Mouse (Mus musculus) retina, adult 2 months (tissue): ENCODE measurements around the gene E2f2.
A peak's percentile ranks its signal among the peaks of the same experiment; 100 is the strongest.

Experiments used
- DNase-seq: peaks from one replicate; pipeline ENCODE4 v3.0.0-alpha.2; 2012; ENCODE audit warnings: low read depth, low spot score

The E2f2 gene

DNA sequence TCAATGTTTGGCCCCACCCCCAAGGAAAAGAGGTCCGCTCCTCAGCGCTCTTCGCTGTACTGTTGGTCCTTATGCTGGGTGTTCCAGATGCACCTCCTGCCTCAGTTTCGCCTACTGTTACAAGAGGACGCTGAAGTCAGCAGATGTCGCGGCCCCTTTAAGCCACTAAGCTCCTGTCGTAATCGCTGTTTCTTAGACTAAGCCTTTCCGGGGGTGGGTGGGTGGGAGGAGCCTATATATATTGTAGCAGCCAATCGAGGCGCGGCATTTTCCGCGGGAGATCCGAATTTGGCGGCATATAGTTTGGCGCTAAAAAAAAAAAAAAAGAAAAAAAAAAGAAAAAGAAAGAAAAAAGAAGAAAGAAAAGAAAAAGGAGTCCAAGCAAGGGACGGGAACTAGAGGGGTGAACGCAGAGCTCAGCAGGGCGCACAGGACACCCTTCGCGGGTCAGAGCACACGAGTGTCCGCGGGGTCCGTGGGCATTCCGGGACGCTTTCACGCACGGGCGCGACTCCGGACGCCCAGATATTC is at the start of gene E2f2:
TSS of gene E2f2 (plus strand) at position 384 of the 531 bp plus-strand sequence.
- DNase-seq = peak; percentile 55

DNA sequence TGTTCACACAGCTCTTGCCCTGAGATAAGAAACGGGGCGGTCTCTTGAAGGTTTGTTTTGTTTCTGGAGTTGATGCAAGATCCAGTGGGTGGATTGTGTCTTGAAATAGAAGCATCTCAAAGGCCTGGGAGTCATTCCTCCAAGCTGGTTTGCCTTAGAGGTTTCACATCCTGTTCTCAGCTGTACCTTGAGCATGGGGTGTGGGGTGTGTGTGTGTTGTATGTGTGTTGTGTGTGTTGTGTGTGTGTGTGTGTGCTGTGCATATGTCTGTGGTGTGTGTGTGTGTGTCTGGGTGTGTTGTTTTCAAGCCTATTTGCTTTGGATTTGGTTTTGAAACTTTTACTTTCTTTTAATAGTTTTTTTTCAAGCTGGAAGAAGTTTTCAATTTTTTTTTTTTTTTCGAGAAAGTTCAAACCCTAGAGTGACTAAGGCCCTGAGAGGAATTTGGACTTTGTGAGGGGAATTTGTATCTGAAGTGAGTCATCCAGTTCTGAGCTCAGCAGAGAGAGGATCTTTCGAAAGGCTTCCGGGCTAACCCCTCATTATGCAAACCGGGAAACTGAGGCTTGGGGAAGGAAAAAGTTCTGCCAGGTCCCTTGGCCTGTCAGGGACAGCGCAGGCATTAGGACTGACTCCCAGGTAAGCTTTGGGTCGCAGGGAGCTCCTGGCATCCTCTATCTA is 48.9 kb upstream of the E2f2 start:
- no peak for DNase-seq

DNA sequence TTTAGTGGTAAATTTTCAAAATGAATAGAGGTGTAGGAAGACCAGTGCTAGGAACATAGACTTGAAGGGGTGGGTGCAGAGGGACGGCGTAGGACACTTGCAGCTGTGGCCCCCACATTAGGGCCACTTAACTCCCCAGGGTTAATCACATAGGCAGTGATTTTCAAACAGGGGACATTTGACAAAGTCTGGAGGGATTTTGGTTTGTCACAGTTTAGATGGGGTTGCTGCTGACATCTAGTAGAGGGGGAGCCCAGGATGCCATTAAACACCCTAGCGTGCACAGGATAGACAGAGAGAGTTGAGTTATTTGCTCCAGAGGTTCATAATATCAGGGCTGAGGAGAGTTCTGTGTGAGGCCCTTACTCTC is 48.4 kb upstream of the E2f2 start:
- DNase-seq = no peak

DNA sequence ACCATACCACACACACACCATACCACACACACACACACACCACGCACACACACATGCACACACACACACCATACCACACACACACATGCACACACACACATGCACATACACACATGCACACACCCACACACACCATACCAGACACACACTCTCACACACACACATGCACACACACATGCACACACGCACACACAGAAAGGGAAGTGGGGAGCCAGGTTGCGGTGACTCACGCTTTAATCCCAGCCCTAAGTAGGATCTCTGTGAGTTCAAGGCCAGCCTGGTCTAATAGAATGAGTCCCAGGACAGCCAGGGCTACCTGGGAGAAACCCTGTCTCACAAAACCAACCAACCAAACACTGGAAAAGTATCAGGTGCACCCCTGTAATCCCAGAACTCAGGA is 47.6 kb upstream of the E2f2 start:
- DNase-seq = no peak

DNA sequence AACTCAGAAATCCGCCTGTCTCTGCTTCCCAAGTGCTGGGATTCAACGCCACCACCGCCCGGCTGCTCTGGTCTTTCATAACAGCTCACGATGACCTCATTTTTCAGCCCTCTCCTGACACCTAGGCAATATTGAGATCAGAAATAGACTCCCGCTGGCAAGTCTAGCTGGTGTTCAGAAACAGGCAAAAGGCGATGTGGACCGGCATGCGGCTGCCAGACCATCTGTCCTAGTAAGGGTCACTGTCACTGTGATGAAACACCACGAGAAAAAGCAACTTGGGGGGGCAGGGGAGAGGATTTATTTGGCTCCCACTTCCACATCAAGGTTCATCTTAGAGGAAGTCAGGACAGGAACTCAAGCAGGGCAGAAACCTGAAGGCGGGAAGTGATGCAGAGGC is 46.7 kb upstream of the E2f2 start:
- no peak for DNase-seq

DNA sequence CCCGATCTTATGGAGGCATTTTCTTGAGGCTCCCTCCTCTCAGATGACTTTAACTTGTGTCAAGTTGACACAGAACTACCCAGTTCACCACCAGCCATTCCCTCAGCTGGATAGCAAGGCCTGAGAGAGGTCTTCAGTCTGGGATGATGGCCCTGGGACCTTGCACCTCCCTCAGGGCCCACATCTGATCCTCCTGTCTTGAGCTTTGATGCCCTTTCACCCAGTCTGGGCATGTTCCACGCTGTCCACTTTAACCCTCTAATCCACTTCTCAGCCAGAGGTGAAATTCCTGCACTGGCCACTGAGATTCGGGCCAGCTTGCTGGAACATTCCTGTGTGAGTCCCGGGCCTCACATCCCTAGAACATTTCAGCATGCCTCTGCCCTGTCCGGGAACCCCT is 46.2 kb upstream of the E2f2 start:
- DNase-seq = no peak

DNA sequence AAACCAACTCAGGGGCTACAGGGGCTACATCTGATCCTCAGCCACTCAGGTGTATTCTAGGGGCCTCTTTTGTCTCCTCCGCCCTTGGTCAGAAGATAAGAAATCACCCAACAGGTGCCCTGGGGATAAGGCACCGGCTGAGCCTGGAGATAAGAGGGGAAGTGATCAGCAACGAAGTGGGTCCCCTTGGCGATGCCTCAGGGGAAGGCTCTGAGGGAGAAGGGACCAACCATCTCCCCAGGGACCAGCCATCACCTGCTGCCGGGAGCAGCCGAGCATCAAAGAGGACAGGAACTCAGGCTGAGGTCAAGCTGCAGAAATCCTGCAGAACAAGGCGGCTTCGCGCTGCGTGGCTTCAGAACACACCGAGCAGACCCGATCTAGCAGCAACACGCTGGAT is 44.5 kb upstream of the E2f2 start:
- DNase-seq = no peak

DNA sequence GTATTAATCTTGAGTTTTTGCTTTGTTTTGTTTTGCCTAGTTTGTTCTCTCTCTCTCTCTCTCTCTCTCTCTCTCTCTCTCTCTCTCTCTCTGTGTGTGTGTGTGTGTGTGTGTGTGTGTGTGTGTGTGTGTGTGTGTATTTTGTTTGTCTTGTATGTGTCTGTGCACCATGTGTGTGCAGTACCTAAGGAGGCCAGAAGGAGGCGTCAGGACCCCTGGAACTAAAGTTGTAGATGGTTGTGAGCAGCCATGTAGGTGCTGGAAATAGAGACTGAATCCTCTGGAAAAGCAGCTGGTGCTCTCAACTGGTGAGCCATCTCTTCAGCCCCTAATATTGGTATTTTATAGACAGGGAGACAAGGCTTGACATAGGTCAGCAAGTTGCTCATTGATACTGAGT is 42.4 kb upstream of the E2f2 start:
- DNase-seq = no peak

- DNase-seq = no peak
These were observed 38.4 kb upstream of the E2f2 start for GRCm38 (mm10) chr4:136133801-136134200.

DNA sequence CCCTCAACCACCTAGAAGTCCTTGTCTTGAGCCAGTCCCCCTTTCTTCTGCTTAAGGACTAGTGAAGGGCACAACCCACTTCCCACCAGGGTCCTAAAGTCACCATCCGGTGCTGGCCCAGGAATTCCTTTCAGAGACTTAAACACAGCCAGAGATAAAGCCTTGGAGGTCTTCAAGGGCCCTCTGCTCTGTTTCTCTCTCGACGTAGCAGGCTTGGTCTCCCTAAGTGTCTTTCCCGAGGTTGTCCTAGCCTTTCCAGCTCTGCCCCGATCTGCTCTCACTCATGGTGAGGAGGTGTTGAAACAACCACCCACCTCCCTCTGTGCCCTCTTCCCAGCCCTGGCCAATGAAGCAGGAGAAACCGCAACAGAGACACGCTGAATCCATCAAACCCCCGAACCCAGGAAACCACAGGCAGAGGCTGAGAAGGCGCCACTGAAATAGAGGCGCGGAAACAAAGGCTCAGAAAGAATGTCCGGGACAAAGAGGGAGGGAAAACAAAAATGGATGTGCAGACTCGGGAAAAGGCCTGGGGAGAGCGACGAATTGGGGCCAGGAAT is 37.7 kb upstream of the E2f2 start:
- no peak for DNase-seq

DNA sequence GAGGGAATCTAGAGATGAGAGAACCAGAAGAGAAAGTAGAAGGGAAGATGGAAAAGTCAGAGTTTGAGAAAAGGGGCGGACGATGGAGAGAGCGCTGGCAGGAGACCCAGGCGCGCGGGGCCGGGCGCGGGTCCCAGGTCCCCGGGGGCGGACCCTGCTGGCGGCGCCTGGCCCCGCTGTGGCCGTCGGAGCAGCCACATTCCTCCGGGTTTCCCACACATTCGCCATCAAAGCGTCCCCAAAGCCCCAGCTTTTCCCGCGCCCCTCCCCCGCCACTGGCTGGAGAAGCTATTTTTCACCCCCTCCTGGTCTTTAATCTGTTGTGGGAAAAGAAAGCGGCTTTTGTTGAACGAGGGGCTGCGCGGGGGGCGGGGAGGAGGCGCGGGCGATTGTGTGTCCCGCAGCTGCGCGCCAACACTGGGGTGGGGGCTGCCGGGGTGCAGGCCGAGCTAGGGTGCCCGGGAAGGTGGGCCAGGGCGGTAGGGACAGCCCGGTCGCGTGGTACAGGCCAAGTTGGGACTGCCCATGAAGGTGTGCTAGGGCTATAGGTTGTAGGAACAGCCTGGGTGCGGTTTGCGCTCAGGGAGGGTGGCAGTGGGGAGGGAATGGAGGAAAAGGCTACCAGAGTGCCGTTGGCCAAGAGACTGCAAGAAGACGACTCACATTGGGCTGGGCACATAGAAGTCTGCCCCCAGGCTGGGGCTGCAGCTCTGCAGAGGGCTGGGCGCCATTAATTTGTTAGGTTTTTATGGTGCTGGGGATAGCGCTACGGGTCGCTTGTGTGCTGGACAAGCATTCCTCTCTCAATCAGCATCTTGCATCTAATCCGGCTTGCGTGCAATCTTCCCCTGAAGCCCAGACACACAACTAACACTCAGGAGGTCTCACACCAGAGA is 37.0 kb upstream of the E2f2 start:
- DNase-seq = no peak

DNA sequence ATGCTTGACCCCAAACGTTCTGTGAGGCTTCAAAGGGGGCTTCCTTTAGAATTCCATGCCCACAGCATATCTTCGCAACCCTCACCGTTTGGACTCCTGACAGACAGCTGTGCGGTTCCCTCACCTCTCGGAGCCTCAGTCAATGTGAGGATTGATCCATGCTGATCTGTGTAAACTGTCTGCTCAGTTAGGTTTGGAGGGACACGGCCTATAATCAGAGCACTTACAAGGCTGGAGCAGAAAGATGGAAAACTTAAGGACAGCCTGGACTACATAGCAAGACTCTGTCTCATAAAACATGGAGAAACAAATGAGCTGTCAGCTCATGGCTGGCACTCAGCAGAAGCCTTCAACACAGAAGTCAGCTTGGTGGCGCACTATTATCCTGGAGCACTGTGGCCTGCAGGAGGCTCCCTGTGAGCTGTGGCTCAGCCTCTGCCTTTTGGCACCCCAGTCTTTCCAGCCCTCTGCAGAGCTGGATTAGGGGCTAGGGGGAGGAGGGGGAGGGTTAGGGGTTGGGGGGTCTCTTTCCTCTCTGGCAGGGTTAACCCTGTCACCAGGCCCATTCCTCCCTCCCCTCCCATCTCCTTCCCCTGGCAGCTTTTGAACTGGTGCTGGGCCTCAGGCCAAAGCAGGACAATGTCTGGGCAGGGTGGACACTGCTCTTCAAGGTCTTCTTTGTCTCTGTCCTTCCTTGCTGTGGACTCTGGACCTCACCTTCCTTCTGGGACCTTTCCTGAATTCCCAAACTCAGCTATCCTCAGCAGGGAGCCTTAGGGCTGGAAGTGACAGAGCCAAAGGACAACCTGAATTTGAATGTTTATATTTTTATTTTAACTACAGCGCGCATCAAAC is 36.1 kb upstream of the E2f2 start:
- no peak for DNase-seq

DNA sequence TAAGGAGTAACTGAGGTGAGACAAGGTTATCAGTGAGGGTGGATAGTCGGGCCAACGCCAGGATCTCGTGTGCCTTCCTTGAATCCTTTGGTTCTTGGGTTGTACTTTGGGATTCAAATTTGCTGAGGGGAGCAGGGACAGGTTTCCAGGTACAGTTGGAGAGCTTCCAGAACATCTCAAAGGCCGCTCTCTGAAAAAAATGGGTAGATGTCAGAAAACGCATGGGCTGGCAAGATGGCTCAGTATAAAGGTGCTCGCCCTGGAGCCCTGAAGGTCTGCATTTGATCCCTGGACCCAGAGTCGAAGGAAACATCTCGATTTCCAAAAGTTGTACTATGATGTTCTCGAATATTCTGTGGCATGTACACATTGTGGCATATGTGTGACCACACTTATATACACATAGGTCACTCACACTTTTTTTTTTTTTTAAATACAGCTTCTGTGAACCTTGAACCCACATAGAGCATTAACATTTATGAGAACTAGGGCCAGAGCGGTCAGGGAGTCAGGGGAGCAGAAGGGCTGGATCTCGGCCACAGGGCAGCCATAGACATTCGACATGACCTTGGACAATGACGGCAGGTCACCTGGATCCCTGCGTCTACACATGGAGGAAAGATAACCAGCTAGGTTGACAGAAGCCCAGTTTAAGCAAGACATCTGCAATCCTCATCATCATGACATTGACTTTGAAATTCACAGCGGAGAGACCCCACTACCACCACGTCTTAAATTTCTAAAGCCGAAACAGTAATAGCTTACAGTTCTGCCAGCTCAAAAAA is 32.7 kb upstream of the E2f2 start:
- no peak for DNase-seq

DNA sequence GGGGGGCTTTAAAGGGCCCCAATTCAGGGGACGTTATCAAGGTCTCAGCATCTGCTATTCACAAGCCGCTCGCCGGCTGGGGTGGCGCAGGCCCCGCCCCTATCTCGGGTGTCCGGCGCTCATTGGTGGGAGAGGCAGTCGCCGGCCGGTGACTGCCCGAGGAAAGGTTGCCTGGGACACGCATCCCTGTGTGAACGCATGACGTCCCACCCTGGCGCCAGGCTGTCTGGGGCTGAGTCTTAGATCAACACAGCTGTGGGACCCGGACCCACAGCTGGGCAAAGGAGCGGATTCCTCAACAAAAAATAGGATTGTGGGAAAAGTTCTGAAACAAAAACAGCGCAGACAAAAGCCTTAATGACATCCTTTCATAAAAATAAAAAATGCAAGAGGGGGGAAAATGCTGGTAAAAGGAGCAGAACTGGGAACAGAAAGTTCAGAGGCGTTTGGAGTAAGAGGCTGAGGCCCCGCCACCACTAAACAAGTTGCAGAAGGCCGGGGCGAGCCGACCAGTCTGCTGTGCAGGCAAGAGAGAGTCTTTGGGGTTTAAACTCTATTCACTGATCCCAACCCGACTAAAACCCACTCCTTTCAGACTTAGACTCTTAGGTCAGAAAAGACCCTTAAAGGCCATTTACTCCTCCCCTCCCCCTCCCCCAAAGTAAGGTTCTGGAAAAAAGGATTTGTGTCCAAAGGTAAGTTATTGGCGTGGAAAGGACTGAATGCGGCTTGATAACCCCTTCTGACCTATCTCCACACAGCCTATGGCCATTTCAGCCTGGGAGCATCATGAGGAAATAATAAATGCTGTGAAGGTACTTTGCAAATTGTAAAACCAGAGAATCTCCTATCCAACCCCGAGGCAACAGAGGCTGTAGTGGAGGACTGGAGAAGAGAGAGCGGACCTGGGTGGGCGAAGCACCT is 31.6 kb upstream of the E2f2 start:
- DNase-seq = peak; percentile 38

DNA sequence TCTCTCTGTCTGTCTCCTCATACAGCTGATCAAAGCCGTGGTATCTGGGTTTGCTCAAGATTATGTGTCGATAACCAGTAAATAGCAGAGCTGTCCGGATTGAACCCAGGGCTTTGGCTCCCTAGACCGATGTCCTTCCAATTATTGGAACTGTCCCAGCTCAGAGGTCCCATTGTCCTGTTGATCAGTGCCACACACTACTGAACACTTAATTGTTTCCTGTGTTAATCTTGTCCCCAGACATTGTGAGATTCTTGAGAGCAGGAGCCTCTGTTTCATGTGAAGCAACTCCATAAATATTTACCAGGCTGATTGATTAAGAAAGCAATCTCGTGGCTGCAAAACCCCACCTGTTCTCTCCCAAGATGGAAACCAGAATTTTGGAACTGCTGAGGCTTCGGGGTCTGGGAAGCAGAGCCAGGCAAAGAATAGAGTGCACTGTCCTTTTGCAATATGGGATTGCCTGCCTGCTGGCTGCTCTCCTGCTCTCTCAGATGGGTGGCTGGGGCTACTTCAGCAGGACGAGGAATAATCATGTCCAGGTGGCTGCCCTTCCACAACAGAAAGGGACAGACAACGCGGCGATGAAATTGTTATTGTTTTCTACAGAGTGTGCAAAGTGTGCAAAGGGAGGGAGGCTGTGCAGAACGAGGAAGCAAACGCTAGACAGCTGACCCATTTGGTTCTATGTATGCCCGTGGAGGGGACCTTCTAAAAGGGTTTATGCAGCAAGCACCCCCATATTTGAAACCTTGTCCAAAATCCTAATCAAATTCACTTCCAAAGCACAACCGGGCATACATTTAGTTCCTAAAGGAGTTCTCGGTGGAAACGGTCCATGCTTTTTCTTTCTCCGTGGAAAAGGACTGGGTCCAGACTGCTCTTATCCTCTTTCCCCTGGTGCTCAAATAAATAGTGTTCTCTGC is 29.7 kb upstream of the E2f2 start:
- DNase-seq = no peak

DNA sequence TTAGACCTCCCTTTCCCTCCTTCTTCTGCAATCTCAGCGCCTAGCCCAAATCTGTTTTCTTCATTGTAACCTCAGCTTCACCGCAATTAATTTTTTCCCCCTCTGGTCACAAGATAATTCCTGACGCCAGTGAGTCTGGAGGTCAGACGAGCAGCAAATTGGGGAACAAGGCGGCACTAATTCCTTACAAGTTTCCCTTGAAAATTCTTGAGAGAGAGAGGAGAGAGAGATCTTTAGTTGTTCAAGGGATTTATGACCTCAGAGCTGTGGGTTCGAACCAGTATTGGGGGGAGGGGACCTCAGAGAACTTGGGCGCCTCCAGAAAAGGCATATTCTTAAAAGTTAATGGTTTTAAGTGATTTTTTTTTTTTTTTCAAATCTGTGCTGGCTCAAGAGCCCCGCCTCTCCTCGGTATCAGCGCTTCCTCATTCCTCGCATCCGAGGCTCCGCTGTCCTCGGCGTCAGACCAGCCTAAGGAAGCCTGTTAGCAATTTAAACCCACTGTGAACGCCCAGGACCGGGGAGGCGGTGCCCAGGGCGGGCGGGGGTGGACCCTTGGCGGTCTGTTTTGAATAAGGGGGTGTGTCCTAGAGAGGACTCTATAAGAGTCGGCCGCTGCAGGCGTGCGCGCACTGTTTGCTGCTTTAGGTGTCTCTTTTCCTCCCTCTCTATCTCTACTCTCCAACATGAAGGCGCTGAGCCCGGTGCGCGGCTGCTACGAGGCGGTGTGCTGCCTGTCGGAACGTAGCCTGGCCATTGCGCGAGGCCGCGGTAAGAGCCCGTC is 28.8 kb upstream of the E2f2 start, which contains the start of gene Id3:
TSS of gene Id3 (plus strand) at position 305 of the 784 bp plus-strand sequence.
- DNase-seq = no peak

DNA sequence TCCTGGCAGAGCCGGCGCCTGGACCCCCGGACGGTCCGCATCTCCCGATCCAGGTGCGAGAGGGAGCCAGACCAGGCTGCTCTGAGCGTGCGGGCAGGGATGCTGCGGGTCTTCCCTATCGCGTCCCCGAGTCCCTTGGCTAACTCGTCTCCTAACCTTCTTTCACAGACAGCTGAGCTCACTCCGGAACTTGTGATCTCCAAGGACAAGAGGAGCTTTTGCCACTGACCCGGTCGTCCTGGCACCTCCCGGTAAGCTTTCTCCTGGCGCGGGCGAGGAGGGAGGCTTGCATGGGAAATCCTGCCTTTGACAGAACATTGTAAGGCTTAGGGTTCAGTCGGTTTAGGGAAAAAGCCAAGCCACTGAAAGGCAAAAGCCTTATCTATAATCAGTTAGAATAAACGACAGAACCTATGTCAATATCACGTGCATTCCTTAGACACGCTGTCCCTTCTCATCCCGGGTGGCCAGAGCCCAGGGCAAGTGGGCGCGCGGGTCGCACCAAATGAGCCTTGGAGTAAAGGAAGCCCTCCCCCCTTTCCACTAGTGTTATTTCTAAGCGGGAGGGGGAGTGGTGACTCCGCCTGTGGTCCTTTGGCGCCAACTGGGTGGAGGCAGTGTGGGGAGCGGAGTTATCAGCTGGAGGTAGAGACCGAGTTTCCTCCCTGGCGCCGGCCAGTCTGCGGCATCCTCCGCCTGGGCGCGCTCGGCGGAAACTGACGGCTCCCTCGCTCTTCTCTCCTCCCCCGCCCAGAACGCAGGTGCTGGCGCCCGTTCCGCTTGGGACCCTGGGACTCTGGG is 27.9 kb upstream of the E2f2 start:
- DNase-seq = no peak
